Mouse (Mus musculus): ENCODE data around the gene Setx.
A peak's percentile ranks its signal among the peaks of the same experiment; 100 is the strongest.
"Not testable (repeated sequence)": the region's sequence is repeated elsewhere in the genome, so short reads cannot be mapped to it uniquely, and the experiment has no call there.

The Setx gene

DNA sequence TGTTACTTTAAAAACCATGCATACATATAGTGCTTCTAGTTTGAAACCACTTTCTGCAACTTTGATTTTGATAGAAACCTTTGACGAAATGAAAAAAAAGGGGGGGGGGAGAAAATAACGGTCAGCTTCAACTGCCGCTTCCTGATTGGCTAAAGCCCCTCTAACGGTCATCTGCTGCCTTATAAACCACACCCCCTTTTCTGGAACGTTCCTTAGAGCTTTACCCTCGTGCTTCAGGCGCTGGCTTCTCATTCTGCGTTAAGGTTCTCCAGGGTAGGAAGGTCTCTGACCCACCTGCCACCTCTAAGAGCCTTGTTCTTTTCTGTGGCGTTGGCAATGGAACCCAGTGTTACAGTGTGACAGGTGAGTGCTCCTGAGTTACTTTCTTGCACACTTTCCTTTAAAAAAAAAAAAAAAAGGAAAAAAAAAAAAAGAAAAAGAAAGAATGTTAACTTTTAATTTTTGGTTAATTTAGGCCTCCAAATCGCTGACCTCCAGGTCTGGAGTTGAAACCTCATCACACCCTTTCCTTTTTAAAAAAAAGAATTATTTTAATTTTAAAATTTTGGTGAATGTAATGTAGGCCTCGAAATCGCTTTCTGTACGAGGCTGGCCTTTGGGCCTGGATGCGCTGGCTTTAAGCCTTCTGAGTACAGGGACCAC is at the start of gene Setx:
TSS of gene Setx (plus strand) at position 275 of the 663 bp plus-strand sequence.
- peak; percentile 13 to 33 for DNase-seq

DNA sequence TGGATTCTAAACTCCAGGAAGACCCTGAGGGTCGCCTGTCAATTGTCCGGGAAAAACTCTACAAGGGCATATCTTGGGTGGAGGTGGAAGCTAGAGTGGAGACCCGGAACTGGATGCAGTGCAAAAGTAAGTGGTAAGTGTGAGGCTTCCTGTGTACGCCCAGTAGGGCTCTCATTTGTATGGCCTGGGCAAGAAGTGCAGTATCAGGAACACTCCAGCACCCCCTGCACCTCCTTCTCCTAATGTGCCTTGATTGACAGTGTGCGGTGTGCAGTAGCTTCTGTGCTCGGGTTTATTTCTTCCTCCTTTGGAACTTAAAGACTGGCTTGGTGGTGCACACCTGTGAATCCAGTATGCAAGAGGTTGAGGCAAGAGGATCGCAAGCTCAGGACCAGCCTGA is 49.3 kb upstream of the Setx start:
- DNase-seq: no peak

DNA sequence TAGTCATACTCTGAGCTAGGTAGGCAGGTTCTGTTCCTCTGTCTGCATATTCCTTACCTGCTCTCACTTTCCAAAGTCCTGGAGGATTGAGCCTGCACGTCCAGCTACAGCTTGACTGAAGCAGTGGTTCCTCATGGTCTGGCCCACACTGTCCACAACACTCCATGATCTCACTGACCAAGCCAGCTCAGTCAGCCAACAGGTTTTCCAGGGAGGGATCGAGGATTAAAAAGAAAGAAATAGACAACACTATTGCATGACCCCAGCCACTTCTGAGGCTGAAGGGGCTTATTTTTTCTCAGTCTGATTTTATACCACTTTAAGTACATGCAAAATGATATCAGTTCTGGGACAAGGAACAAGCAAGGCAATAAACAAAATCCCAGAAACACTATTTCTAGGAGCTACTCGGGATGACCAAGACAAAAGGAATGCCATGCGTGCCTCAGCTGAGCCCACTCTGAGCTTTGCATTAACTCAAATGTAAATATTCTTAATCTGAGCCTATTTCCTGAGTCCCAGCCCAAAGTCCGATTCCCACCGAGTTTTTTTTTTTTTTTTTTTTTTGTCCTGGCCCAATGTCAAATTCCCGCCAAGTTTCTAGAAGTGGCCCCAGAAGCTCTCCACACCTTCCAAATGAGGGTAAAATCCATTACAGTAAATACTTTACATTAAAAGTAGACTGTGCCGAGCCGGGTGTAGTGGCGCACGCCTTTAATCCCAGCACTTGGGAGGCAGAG is 48.5 kb upstream of the Setx start:
- no peak for DNase-seq

DNA sequence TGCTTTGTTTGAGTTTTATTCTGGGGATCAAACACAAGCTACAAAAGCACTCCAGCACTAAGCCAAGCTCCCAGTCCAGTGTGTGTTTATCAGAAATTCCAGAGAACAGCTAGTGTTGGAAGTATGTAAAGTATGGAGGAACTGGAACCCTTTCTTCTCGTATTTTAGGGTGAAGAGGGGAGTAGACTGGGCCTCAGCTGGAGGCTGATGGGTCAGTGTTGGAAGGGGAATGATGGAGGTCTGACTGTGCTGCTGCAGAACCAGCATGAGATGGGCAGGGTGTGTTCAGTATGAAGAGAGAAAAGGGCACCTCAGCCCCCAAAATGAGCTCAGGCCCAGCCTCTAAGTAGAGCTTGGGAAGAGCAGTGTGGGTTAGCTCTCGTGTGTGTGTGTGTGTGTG is 47.8 kb upstream of the Setx start:
- no peak for DNase-seq

DNA sequence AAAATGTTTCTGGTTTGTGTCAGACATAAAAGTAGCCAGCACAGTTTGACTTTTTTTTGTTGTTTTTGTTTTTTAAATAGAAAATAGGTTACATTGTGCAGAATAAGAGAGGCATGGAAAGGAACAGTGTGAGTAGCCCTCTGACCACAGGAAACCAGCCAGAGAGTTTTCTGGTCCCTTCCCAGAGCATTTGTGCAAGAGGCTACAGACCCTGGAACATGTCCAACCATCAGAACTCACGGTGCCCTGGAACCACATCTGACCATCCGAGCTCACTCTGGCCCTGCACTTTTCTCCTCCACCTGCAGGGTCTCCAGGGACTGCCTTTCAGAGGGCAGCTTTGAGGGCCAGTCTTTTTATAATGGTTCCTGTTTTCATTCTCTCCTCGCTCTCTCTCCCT is 42.0 kb upstream of the Setx start:
- DNase-seq: no peak

DNA sequence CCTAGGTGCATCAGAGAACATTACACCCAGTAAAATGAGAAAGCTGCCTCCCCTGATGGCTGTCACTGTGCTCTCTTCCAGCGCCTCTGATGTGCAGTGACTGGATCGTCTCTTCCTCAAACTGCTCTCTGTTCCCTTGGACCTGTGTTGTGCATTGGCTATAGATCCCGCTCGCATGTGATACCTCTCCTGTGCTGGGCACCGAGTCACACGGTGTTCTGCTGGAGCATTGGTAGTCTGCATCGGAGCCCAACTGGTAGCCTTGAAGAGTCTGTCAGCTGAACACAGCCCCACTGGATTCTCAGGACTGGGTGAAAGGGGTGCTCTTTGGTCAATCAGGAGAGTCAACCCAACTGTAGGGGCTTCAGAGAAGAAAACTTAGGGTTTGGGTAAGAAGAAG is 38.0 kb upstream of the Setx start:
- DNase-seq: no peak

DNA sequence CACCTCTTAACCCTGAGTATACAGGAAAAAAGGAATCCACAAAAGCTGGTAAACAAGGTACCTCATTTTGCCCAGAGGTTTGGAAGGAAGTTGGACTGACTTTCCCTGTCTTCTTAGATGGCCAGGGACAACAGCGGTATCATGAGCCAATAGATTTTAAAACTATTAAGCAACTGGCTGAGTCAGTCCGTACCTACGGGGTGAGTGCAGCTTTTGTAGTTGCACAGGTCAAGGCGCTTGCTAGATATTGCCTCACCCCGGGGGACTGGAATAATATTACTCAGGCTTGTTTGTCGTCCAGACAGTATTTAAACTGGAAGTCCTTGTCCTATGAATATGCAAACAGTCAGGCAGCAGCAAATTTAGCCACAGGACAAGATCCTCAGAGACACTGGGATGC is 34.7 kb upstream of the Setx start:
- DNase-seq: not testable (repeated sequence)

- no peak for DNase-seq
Observed at GRCm38 (mm10) chr2:29095674-29096073, 28.3 kb upstream of the Setx start.

DNA sequence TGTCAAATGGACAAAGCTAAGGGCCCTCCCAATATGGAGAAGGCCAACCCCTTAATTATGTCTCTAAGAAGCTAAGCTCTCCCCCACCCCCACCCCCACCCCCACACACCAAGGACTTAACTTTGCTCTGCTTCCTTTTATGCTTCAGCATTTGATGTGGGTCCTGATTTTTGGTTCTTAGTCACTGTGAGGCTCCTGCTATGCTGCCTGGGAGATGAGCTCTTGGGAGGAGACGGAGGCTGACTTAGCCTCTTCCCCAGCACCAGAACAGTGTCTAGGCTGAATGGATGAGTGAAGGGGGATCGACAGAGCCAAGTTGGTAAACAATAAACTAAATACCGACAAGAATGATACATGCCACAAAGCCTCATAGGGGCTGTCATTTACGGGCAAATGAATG is 27.2 kb upstream of the Setx start:
- DNase-seq: no peak

DNA sequence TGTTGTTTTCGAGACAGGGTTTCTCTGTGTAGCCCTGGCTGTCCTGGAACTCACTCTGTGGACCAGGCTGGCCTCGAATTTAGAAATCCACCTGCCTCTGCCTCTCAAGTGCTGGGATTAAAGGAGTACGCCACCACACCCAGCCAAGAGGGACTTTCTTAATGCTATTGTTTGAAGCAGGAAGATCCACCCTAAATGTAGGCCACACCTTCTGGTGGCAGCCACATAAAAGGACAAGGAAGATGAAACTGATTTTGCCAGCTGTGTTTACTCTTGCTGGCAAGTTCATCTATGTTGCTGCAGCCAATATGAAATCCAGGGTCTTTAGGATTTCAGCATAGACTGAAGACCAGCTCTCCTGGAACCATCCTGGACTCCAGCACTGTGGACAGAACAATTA is 26.5 kb upstream of the Setx start:
- DNase-seq: no peak

- not testable (repeated sequence) for DNase-seq
Observed at GRCm38 (mm10) chr2:29097955-29098354, 26.0 kb upstream of the Setx start.

- DNase-seq: no peak
Observed at GRCm38 (mm10) chr2:29098786-29099185, 25.2 kb upstream of the Setx start.

DNA sequence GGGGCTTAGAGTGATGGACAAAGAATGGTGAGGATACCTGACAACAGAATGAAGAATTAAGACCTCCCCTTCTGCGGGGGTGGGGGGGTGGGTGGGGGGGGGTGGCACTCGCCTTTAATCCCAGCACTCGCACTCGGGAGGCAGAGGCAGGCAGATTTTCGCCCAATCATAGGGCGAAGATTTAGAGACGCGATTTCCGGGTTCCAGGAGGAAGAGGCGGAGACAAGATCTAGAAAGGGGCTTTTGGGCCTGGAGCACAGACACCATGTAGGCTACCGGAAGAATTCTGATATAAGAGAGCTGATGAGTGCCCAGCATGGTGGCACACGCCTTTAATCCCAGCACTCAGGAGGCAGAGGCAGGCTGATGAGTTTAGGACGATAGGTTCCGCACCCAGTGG is 24.3 kb upstream of the Setx start:
- DNase-seq: no peak

GRCm38 (mm10) chr2:29100822-29101534 is 23.0 kb upstream of the Setx start:
- no peak for DNase-seq

DNA sequence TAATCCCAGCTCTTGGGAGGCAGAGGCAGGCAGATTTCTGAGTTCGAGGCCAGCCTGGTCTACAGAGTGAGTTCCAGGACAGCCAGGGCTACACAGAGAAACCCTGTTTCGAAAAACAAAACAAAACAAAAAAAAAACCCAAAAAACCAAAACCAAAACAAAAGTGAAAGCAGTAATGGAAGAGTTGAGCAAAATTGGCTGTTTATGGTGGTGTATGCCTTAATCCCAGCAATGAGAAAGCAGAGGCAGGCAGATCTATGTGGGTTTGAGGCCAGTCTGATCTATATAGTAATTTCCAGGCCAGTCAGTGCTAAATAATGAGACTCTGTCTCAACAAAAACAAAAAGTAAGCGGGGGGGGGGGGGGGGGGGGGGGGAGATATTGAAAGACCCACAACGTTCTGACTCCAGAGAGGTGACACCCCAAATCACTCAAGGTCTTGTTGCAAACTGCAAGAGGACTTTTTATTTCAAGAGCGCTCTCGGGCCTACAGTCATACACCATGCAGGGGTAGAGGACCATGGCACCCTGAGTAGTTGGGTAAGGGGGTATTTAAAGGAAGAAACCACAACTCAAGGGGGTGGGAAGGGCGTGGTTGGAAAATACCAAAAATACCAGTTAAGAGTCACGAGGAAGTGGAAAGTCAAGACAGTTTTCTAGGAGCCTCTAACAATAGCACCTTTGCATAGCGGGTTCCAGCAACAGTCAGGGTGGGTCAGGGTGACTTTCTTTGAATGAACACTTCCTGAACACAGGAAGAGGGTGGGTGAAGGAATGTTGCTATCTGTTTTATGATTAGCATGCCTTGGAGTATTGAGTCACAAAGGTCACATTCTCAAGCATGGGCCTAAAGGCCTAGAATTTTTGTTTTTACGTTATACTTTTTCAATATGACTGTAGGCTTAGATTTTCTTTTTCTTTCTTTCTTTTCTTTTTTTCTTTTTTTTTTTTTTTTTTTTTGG is 21.3 kb upstream of the Setx start:
- DNase-seq: not testable (repeated sequence)

DNA sequence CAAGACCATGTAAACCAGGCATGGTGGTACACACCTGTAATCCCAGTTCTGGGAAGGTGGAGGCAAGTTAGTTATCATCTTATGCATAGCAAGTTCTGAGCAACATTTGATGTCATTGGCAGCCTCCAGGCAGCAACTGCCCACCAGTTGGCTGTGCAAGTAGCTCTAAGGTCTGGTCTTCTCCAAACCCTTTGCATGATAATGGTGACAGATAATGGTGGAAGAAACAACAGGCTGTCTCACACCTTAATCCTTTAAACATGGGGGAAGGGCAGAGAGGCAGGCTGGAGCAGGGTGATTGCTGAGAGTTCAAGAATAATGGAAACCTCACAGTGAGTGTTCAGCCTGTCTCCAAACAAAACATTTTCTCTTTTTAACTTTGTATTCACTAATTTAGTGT is 3.0 kb upstream of the Setx start:
- no peak for DNase-seq

DNA sequence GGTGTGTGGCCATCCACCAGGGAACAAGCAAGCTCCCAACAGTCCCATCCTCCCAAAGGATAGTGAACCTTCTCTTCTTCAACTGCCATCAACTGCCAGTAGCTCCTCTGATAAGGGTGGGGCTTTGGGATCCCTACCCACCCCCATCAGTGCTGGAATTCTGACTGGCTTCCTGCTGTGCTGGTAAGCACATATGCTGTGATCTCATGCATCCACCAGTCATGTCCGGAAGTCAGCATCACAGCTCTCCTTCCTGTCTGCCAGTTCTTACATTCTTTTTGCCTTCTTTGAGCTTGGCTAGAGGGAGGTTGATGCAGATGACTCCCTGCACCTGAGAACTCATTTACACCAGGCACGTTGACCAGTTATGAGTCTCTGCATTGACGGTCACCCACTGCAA is 1.5 kb upstream of the Setx start:
- peak in 1 of 2 experiments; percentile 9 for DNase-seq

DNA sequence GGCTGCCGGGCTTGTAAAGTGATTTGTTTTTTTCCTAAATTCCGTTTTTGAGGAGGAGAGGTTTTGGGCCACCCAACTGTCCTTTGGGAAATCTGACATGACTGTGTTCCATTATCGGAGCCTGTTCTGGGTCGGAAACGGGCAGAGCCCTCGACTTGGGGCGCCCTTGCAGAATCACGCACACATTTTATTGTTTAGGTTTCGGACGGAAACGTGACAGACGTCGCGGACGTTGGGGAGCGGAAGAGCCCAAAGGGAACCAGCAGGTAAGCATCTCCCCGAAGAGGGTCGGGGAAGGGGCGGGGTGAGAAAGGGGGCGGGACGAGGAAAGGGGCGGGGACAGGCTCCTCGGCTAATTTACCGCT is 572 bp downstream of the Setx start:
- no peak for DNase-seq

DNA sequence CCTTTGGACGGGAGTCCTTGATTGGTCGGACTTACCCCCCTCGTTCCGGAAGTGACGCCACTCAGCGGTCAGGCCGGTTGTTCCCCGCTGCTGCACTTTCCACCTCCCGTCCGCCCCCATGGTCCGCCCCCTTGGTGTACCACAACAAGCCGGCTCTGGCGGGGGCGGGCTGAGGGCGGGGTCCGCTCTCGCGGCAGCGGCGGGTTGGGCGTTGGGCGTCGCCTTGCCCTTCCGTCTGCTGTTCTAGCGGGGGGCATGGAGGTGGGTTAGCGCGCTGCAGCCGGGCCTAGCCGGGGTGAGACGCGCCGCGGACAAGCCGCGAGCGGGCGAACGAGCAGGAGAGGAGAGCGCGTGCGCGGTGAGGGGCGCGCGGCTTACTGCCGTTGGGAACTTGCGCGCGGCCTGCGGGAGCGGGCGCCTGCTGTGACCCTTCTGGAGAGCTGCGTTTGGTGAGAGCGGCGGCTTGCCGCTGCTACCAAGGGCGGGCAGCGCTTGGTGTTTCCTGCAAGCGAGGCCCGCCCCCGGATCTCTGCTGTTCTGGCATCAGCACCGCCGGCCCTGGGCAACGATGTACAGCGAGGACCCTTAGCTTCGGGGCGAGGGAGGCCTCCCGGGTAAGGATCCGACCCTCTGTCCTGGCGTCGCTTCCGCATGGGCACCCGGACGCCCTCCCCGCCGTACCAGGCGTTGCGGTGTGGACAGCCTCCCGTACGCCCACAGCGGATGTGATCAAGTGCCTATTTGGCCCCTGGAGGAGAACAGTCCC is 1.1 kb downstream of the Setx start:
- DNase-seq: peak; percentile 99 to 100

GRCm38 (mm10) chr2:29130118-29130899 is 6.3 kb downstream of the Setx start:
- DNase-seq: no peak

GRCm38 (mm10) chr2:29135161-29135560 is 11.2 kb downstream of the Setx start:
- no peak for DNase-seq

Measured in cerebellum, postnatal 10 days (tissue).